Mouse (Mus musculus): Measurements from ENCODE around the gene Olfr291. TPM values are rescaled to one million over a fixed set of nuclear protein-coding genes. Genes with fewer than 3 reads are reported as not detected.

Olfr291 gene
- polyA plus RNA-seq (2012; rRNA removed; ENCODE audit: low replicate concordance) = not detected in 2 replicates

DNA sequence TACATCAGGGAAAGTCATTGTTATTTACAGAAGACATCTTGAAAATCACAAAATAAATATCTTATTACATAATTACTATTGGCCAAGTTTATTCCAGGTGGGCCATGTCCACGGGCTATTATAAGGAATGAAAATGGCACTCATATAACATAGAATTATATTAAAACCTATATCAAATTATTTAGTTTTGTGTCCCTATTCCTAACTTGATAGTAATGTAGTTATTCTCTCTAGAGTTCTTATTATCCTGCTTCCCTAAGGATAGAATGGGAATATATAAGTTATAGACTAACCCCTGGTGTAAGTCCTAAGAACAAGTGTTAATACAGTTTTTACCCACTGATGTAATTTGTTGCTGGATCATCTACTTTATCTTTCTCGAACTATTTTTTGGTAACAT lies at the start of gene Olfr291:
Gene Olfr291 (plus strand): TSS at position 301 of the 400 bp plus-strand sequence.

Other genes starting within 250 kb of the Olfr291 start
- 157 and 229 TPM in 2 replicates for gene Fah, start 246.8 kb upstream of the Olfr291 start, polyA plus RNA-seq (2012; rRNA removed; ENCODE audit: low replicate concordance)
- gene Zfand6, start 163.6 kb upstream of the Olfr291 start, polyA plus RNA-seq (2012; rRNA removed; ENCODE audit: low replicate concordance) = 57.8 and 191 TPM in 2 replicates
- gene Vmn2r65, start 110.6 kb downstream of the Olfr291 start, polyA plus RNA-seq (2012; rRNA removed; ENCODE audit: low replicate concordance) = not detected in 2 replicates
- not detected in 2 replicates for gene Vmn2r66, start 158.7 kb downstream of the Olfr291 start, polyA plus RNA-seq (2012; rRNA removed; ENCODE audit: low replicate concordance)